Mouse (Mus musculus) thymus, adult 2 months (tissue): ENCODE data around the gene Efcab6. TPM values are rescaled to one million over a fixed set of nuclear protein-coding genes. Genes with fewer than 3 reads are reported as not detected.

Source experiments
- DNase-seq: peaks from one replicate; pipeline ENCODE4 v3.0.0; 2021
- H3K27ac ChIP-seq: fragments of 200-500 bp; 2 replicates; pipeline ENCODE4 v1.5.1; 2012; ENCODE audit warnings: low read length, control low read depth; ENCODE audit not compliant: control insufficient read depth, insufficient read depth
- H3K27me3 ChIP-seq: fragments of 200-500 bp; 2 replicates; pipeline ENCODE4 v1.6.1; 2012; ENCODE audit warnings: mild to moderate bottlenecking, low read length, moderate library complexity, mixed read lengths; ENCODE audit not compliant: control insufficient read depth, insufficient read depth
- H3K36me3 ChIP-seq: fragments of 200-500 bp; 2 replicates; pipeline ENCODE4 v1.6.1; 2012; ENCODE audit warnings: mild to moderate bottlenecking, low read length, moderate library complexity; ENCODE audit not compliant: control insufficient read depth, insufficient read depth
- H3K4me1 ChIP-seq: fragments of 200-500 bp; replicated peaks from 2 replicates; pipeline ENCODE4 v1.6.1; 2012; ENCODE audit warnings: low read length; ENCODE audit not compliant: control insufficient read depth, insufficient read depth
- H3K4me3 ChIP-seq: fragments of 200-500 bp; 2 replicates; pipeline ENCODE4 v1.5.1; 2012; ENCODE audit warnings: mild to moderate bottlenecking, low read length, control low read depth, moderate library complexity; ENCODE audit not compliant: control insufficient read depth, insufficient read depth
- CTCF ChIP-seq: fragments of 200-500 bp; IDR thresholded peaks from 2 replicates; pipeline ENCODE4 v1.5.1; 2012; ENCODE audit warnings: mild to moderate bottlenecking, control low read depth, low read length, moderate library complexity, borderline replicate concordance; ENCODE audit not compliant: control insufficient read depth, poor library complexity, insufficient read depth; ENCODE audit errors: extremely low read depth
- POLR2A ChIP-seq: fragments of 200-500 bp; IDR thresholded peaks from 2 replicates; pipeline ENCODE4 v1.6.1; 2012; ENCODE audit warnings: mild to moderate bottlenecking, low read length, control low read depth, moderate library complexity; ENCODE audit not compliant: control insufficient read depth, poor library complexity, insufficient read depth; ENCODE audit errors: extremely low read depth
- WGBS: fragments of 180-500 bp; shearing (Covaris S2); methylation state at CpG from one replicate; pipeline ENCODE4 v1.1.7; 2018; 5-methylcytosine and 5-hydroxymethylcytosine counted together
- polyA plus RNA-seq: library from polyadenylated mRNA; depleted of rRNA; stranded (reverse); fragments of >200 nt; gene quantifications from 2 replicates; pipeline ENCODE4 v1.2.3, GENCODE M21; 2012

The Efcab6 gene
- polyA plus RNA-seq, 1 experiment: 0.13 TPM

- Histone ChIP-seq H3K4me3 (no peak overlapping the region), H3K36me3 (no peaks in the 10 kb centered on the region), H3K27ac (no peak overlapping the region), H3K4me1 (no peaks in the 10 kb centered on the region), H3K27me3 (no peaks in the 10 kb centered on the region)
- no peak for TF ChIP-seq CTCF
- TF ChIP-seq POLR2A: no peak
- 67% methylated on average over 7 of the region's 7 CpGs for WGBS
- DNase-seq: no peak
Measured at GRCm38 (mm10) chr15:84049570-84049969, 15.6 kb downstream of the Efcab6 start.

- no peak for DNase-seq
- TF ChIP-seq CTCF (no peak), POLR2A (no peak)
- no peaks in the 10 kb centered on the region for H3K36me3 ChIP-seq
- H3K4me3 ChIP-seq: no peak overlapping the region
- H3K27ac ChIP-seq: no peak overlapping the region
- no peaks in the 10 kb centered on the region for H3K4me1 ChIP-seq
- 93% methylated on average over 6 of the region's 6 CpGs for WGBS
- no peaks in the 10 kb centered on the region for H3K27me3 ChIP-seq
Measured at GRCm38 (mm10) chr15:84045562-84045961, 19.6 kb downstream of the Efcab6 start.

- TF ChIP-seq CTCF (no peak), POLR2A (no peak)
- Histone ChIP-seq H3K27ac (no peak overlapping the region), H3K36me3 (no peaks in the 10 kb centered on the region), H3K4me1 (no peaks in the 10 kb centered on the region), H3K4me3 (no peak overlapping the region), H3K27me3 (no peaks in the 10 kb centered on the region)
- no peak for DNase-seq
- WGBS: 89% methylated on average over 5 of the region's 5 CpGs
Measured at GRCm38 (mm10) chr15:84037067-84037466, 28.1 kb downstream of the Efcab6 start.

GRCm38 (mm10) chr15:84025651-84026050, 39.5 kb downstream of the Efcab6 start:
- Histone ChIP-seq H3K27ac (no peak overlapping the region), H3K4me3 (no peak overlapping the region), H3K27me3 (no peaks in the 10 kb centered on the region), H3K4me1 (no peaks in the 10 kb centered on the region), H3K36me3 (no peaks in the 10 kb centered on the region)
- DNase-seq: no peak
- 82% methylated on average over 8 of the region's 8 CpGs for WGBS
- TF ChIP-seq CTCF (no peak), POLR2A (no peak)

- no peaks in the 10 kb centered on the region for H3K27me3 ChIP-seq
- H3K4me1 ChIP-seq: no peaks in the 10 kb centered on the region
- WGBS: 82% methylated on average over 6 of the region's 6 CpGs
- TF ChIP-seq POLR2A (no peak), CTCF (no peak)
- no peak overlapping the region for H3K27ac ChIP-seq
- no peaks in the 10 kb centered on the region for H3K36me3 ChIP-seq
- no peak overlapping the region for H3K4me3 ChIP-seq
- DNase-seq: no peak
Measured at GRCm38 (mm10) chr15:84024851-84025250, 40.3 kb downstream of the Efcab6 start.

GRCm38 (mm10) chr15:84009366-84010083, 55.7 kb downstream of the Efcab6 start:
- no peak for DNase-seq
- Histone ChIP-seq H3K27me3 (no peaks in the 10 kb centered on the region), H3K27ac (no peak overlapping the region), H3K36me3 (no peaks in the 10 kb centered on the region), H3K4me3 (no peak overlapping the region), H3K4me1 (no peaks in the 10 kb centered on the region)
- TF ChIP-seq POLR2A: no peak
- TF ChIP-seq CTCF: no peak
- 60% methylated on average over 17 of the region's 17 CpGs for WGBS

GRCm38 (mm10) chr15:84004306-84004705, 60.9 kb downstream of the Efcab6 start:
- no peak overlapping the region for H3K4me3 ChIP-seq
- H3K27ac ChIP-seq: no peak overlapping the region
- no peaks in the 10 kb centered on the region for H3K36me3 ChIP-seq
- 76% methylated on average over 14 of the region's 14 CpGs for WGBS
- TF ChIP-seq CTCF (no peak), POLR2A (no peak)
- H3K4me1 ChIP-seq: no peaks in the 10 kb centered on the region
- DNase-seq: no peak
- H3K27me3 ChIP-seq: no peaks in the 10 kb centered on the region
